Mouse (Mus musculus): ENCODE measurements at regions not wholly inside any gene's neighbourhood (a gene's known extent, or its start where the extent isn't known, plus 50 kb on each side); places are given as distances from the start of the nearest gene placed in this dataset.

GRCm38 (mm10) chr5:119591271-119591670 is 79.2 kb upstream of the Tbx3 start:
- DNase-seq: no peak

- DNase-seq: no peak
Measured at GRCm38 (mm10) chr5:119592891-119593290, 77.6 kb upstream of the Tbx3 start.

GRCm38 (mm10) chr5:119594541-119594940 is 75.9 kb upstream of the Tbx3 start:
- no peak for DNase-seq

GRCm38 (mm10) chr5:119596295-119596993 is 74.0 kb upstream of the Tbx3 start:
- DNase-seq: no peak

GRCm38 (mm10) chr5:119596994-119597391 is 73.5 kb upstream of the Tbx3 start:
- no peak for DNase-seq

- no peak for DNase-seq
Measured at GRCm38 (mm10) chr5:119597530-119597929, 72.9 kb upstream of the Tbx3 start.

GRCm38 (mm10) chr5:119598166-119598565 is 72.3 kb upstream of the Tbx3 start:
- no peak for DNase-seq

- no peak for DNase-seq
Measured at GRCm38 (mm10) chr5:119601390-119601789, 69.1 kb upstream of the Tbx3 start.

- no peak for DNase-seq
Measured at GRCm38 (mm10) chr5:119602001-119602400, 68.5 kb upstream of the Tbx3 start.

GRCm38 (mm10) chr5:119605444-119605843 is 65.0 kb upstream of the Tbx3 start:
- DNase-seq: no peak

- DNase-seq: peak; percentile 15
Measured at GRCm38 (mm10) chr5:119613413-119613812, 57.1 kb upstream of the Tbx3 start.

GRCm38 (mm10) chr5:119613981-119614770 is 56.3 kb upstream of the Tbx3 start:
- no peak for DNase-seq

GRCm38 (mm10) chr5:119615681-119616080 is 54.8 kb upstream of the Tbx3 start:
- DNase-seq: no peak

- DNase-seq: no peak
Measured at GRCm38 (mm10) chr5:119617856-119618255, 52.6 kb upstream of the Tbx3 start.

GRCm38 (mm10) chr5:119619906-119620305 is 50.6 kb upstream of the Tbx3 start:
- no peak for DNase-seq
